In the genomic region with DNA sequence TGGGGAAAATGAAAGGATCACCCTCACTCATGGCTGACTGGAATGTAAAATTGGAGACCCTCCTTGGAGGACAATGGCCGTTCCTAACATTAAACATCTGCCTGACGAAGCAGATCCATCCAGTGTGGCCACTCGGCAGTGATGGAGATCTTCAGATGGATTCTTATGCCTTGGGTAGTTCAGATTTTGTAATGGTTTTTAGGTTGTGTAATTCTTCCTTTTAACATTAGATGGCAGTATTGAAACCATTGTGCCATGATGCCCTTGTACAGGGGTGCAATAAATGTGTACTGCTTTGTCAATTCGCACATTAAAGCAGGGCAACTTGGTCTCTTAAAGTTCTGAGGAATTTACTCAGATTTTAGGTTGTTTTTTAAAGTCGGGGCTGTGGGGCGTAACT, we compare ENCODE assay signal across 10 mouse cellular contexts. TPM values are rescaled to one million over a fixed set of nuclear protein-coding genes. Genes with fewer than 3 reads are reported as not detected.
DNase-seq lines count a peak whose midpoint lies in the region; ATAC-seq and TF ChIP-seq lines count a peak whose summit lies in the region.
"Had no signal": no experiment of that assay in that cellular context is flagged by ENCODE, and none has a peak within 500 bp of the region (broad histone marks: within the 10 kb centered on the region; RNA-seq: fewer than 3 reads in every experiment).

No protein-coding gene starts in this region.

- H3K27me3 ChIP-seq in liver, adult 2 months (ENCODE audit: control insufficient read depth, insufficient read depth, low read length), result no peaks in the 10 kb centered on the region
- H3K27me3 ChIP-seq in liver, embryonic 11.5 days (replicated peaks; ENCODE audit: control insufficient read depth, insufficient read depth, low read length), result no peaks in the 10 kb centered on the region
- H3K27me3 ChIP-seq in forebrain, embryonic 15.5 days, result no peaks in the 10 kb centered on the region
- H3K27me3 ChIP-seq: neural tube, embryonic 13.5 days had no signal

- H3K4me3 ChIP-seq in liver, adult 2 months (ENCODE audit: insufficient read depth, low read depth, low read length), result no peak overlapping the region
- H3K4me3 ChIP-seq in liver, embryonic 11.5 days (ENCODE audit: low read depth, low read length), result no peak overlapping the region
- H3K4me3 ChIP-seq in forebrain, embryonic 15.5 days, result no peak overlapping the region
- H3K4me3 ChIP-seq: neural tube, embryonic 13.5 days had no signal

- no peak overlapping the region for H3K4me2 ChIP-seq in liver, embryonic 11.5 days
- H3K4me2 ChIP-seq in forebrain, embryonic 15.5 days (replicated peaks), result no peak overlapping the region
- H3K4me2 ChIP-seq: neural tube, embryonic 13.5 days had no signal

- TF ChIP-seq CTCF in liver, adult 2 months (IDR thresholded peaks at IDR 0.05; ENCODE audit: low read depth, low read length), result peak; percentile 30; the same call in 1 of the 2 replicates

- DNase-seq in CD4-positive, CD25-positive, alpha-beta regulatory T cell, adult 2 months (ENCODE audit: low read depth, low spot score), result peak; percentile 38
- peak; percentile 44 for DNase-seq in liver, adult 2 months (ENCODE audit: extremely low read depth, low read depth, low spot score)
- no peak for DNase-seq in liver, embryonic 11.5 days (ENCODE audit: low spot score)
- peak; percentile 72 for DNase-seq in retina, embryonic 14.5 days (ENCODE audit: low spot score)
- no peak for DNase-seq in thymus, postnatal 10 days (ENCODE audit: low spot score in 2 of 2)
- no peak for DNase-seq in layer of hippocampus, postnatal 25 days (ENCODE audit: extremely low spot score in 1 of 2, low spot score in 1 of 2)
- DNase-seq: cerebellum, adult 18-20 months had no signal

- no peak overlapping the region for H3K27ac ChIP-seq in liver, adult 2 months (replicated peaks; ENCODE audit: insufficient read depth, low read depth, low read length)
- H3K27ac ChIP-seq in liver, embryonic 11.5 days (ENCODE audit: low read depth, low read length), result no peak overlapping the region
- no peak overlapping the region for H3K27ac ChIP-seq in forebrain, embryonic 15.5 days (replicated peaks)
- H3K27ac ChIP-seq: neural tube, embryonic 13.5 days had no signal

- H3K4me1 ChIP-seq in liver, adult 2 months (ENCODE audit: control insufficient read depth, insufficient read depth, low read length), result peaks cover 7% of the 10 kb centered on the region
- H3K4me1 ChIP-seq in liver, embryonic 11.5 days (replicated peaks; ENCODE audit: control insufficient read depth, insufficient read depth, low read length), result no peaks in the 10 kb centered on the region; the same call in none of the 2 replicates
- no peaks in the 10 kb centered on the region for H3K4me1 ChIP-seq in forebrain, embryonic 15.5 days
- H3K4me1 ChIP-seq: neural tube, embryonic 13.5 days had no signal

- no peak for ATAC-seq in CD4-positive, CD25-positive, alpha-beta regulatory T cell, adult 4 months
- ATAC-seq in liver, embryonic 11.5 days (replicated peaks; ENCODE audit: low FRiP score), result no peak
- peak; percentile 57; the same call in 1 of the 2 replicates for ATAC-seq in forebrain, embryonic 15.5 days (replicated peaks)

- H3K9ac ChIP-seq in liver, adult 2 months (ENCODE audit: low read depth, low read length), result no peak overlapping the region
- no peak overlapping the region for H3K9ac ChIP-seq in liver, embryonic 11.5 days (ENCODE audit: low read depth, low read length)
- no peak overlapping the region for H3K9ac ChIP-seq in forebrain, embryonic 15.5 days (replicated peaks)
- H3K9ac ChIP-seq: neural tube, embryonic 13.5 days had no signal

- H3K79me2 ChIP-seq in liver, adult 2 months (ENCODE audit: control insufficient read depth, insufficient read depth, low read length), result peaks cover 5% of the 10 kb centered on the region

- TF ChIP-seq POLR2A in liver, adult 2 months (IDR thresholded peaks at IDR 0.05; ENCODE audit: extremely low read depth, insufficient read depth, low read length), result no peak

- peaks cover 24% of the 10 kb centered on the region for H3K36me3 ChIP-seq in liver, adult 2 months (ENCODE audit: control insufficient read depth, insufficient read depth, low read length)
- peaks cover 38% of the 10 kb centered on the region for H3K36me3 ChIP-seq in liver, embryonic 11.5 days (ENCODE audit: control insufficient read depth, insufficient read depth, low read length)
- peaks cover 8% of the 10 kb centered on the region for H3K36me3 ChIP-seq in forebrain, embryonic 15.5 days

- H3K9me3 ChIP-seq in liver, embryonic 11.5 days (ENCODE audit: control insufficient read depth, low read length), result no peaks in the 10 kb centered on the region
- H3K9me3 ChIP-seq in forebrain, embryonic 15.5 days, result no peaks in the 10 kb centered on the region
- H3K9me3 ChIP-seq: neural tube, embryonic 13.5 days had no signal

- 70% methylated on average over 6 of the region's 6 CpGs for WGBS in liver, adult 2 months
- WGBS in liver, embryonic 11.5 days, result 84% methylated on average over 6 of the region's 6 CpGs
- 84% methylated on average over 6 of the region's 6 CpGs for WGBS in forebrain, embryonic 15.5 days

RNA-seq across cellular contexts. Expression of a gene that starts 15.8 kb away (rescaled TPM):
- polyA plus RNA-seq in CD4-positive, CD25-positive, alpha-beta regulatory T cell, adult 4 months (2017; shearing (Covaris generic)), result 1 to 10 TPM; 6.0 to 8.4 TPM
- 35.3 and 44.6 TPM in 2 replicates for total RNA-seq in liver, adult 2 months (2014; rRNA removed)
- polyA plus RNA-seq in liver, adult 2 months (2012; rRNA removed), result 46.8 and 53.9 TPM in 2 replicates
- 137 and 153 TPM in 2 replicates for polyA plus RNA-seq in liver, embryonic 11.5 days (2014; fragmentation: Nextera tagmentation; extraction: Ambion mirVana)
- 48.6 and 50.0 TPM in 2 replicates for polyA plus RNA-seq in forebrain, embryonic 15.5 days (2015; fragmentation: Nextera tagmentation; extraction: Ambion mirVana)
- 10 to 100 TPM; 60.0 to 62.7 TPM for total RNA-seq in layer of hippocampus, postnatal 25 days (2021)

RNA-seq across cellular contexts. Expression of a gene that starts 35.0 kb away (rescaled TPM):
- 100 to 1,000 TPM; 201 to 619 TPM for polyA plus RNA-seq in CD4-positive, CD25-positive, alpha-beta regulatory T cell, adult 4 months (2017; shearing (Covaris generic))
- 23.8 and 24.3 TPM in 2 replicates for total RNA-seq in liver, adult 2 months (2014; rRNA removed)
- 2.6 and 3.0 TPM in 2 replicates for polyA plus RNA-seq in liver, adult 2 months (2012; rRNA removed)
- 144 and 148 TPM in 2 replicates for polyA plus RNA-seq in liver, embryonic 11.5 days (2014; fragmentation: Nextera tagmentation; extraction: Ambion mirVana)
- polyA plus RNA-seq in forebrain, embryonic 15.5 days (2015; fragmentation: Nextera tagmentation; extraction: Ambion mirVana), result 63.1 and 70.5 TPM in 2 replicates
- 10 to 100 TPM; 23.8 to 33.2 TPM for total RNA-seq in layer of hippocampus, postnatal 25 days (2021)

Comparison
In these comparisons a context has a peak if more than half of its experiments do, and no peak if none do; other contexts are left out.
1. DNase-seq: peak in CD4-positive, CD25-positive, alpha-beta regulatory T cell, adult 2 months (single experiment), liver, adult 2 months (single experiment) and retina, embryonic 14.5 days (single experiment); none in liver, embryonic 11.5 days (single experiment), thymus, postnatal 10 days (0 of 2) and layer of hippocampus, postnatal 25 days (0 of 2).
2. RNA of a gene that starts 35.0 kb away (polyA plus RNA-seq): 201 to 619 TPM in CD4-positive, CD25-positive, alpha-beta regulatory T cell, adult 4 months, 144 to 148 TPM in liver, embryonic 11.5 days and 63.1 to 70.5 TPM in forebrain, embryonic 15.5 days; 2.6 to 3.0 TPM in liver, adult 2 months; every median in the first group is over 10 times any median in the second.